Mouse (Mus musculus) kidney, adult 8-10 months (tissue): Measurements from ENCODE around the gene Rab40c.

ENCODE experiments used
- DNase-seq, 2 experiments: peaks; one replicate each; pipeline ENCODE4 v3.0.0; 2022

Rab40c gene

DNA sequence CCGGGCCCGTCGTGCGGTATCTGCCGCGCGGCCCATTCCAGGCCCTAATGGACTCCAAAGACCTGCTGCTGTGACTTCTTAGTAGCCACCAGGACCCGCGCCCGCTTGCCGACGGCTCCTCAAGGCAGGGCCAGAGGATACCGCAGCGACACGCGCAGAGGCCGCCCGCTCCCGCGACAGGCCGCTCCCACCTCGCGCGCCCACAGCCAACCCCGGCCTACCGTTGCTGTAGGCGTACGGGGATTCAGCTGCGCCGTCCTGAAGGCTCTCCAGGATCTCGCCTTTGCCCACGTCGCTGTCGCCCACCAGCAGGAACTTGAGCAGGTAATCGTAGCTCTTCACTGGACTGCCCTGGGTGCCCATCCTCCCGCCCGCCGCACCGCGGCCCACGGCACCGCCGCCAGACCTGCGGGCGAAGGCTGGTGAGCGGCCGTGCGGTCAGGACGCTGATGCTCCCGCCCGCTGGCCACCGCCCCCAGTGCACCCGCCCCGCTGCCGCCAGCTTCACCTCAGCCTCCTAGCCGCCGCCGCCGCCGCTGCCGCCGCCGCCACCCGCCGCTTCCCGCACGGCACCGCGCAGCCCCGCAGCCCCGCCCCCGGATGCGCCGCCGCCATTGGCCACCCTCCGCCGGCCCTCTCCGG lies at the start of gene Rab40c:
TSS of gene Rab40c (minus strand) at position 584 of the 642 bp plus-strand sequence.
- DNase-seq: no peak

DNA sequence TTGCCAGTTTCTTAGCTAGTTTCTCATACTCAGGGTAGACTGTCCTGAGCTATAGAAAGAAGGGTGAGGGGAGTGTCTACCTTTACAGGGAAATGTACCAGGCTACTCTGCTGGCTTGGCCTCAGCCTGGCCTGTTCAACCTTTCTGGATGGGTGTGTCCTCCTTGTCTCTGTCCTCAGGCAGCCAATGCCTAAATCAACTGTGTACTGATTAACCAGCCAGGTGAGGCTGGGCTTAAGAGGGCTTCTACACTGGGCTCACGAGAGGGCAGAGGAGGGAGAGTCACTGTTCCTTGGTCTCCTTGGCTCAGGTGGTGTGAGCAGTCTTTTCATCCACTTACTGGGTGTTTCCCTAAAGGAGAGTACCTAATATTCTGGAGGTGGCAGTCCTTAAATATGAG lies 48.6 kb upstream of the Rab40c start:
- DNase-seq: peak; percentile 66 to 82

DNA sequence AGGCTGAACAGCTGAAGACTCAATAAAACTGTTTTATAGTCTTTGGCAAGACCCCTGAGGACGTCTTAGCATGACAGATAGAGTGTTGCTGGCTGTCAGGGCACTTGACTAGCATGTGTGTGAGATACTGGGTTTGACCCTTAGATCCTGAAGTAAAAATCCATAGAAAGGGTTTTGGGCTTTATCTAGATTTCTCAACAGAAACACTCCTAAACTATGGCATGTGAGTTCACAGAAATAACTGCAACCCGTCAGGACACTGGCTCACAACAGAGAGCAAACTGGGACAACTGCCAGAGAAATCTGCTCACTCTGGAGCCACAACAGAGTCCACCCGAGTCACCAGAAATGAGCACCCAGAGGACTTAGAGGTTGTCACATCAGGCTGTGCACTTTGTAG lies 48.1 kb upstream of the Rab40c start:
- no peak for DNase-seq

DNA sequence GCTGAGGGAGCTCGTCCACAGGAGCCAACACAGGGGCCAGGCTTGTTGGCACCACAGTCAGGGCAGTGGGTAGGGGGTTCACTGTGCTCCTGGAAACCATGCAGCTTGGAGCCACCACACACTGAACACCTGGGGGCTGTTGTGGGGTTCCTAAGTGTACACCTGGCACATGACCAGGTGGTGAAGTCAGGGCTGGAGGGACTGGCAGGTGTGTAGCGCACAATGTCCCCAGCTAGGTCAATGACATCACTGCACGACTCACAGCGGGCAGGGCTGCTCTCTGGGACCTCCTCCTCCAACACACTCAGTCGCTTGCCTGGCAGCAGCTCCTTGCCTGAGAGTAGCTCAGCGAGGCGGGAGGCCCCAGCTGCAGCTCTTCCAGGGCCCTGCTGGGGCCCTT lies 44.7 kb upstream of the Rab40c start:
- DNase-seq: no peak

DNA sequence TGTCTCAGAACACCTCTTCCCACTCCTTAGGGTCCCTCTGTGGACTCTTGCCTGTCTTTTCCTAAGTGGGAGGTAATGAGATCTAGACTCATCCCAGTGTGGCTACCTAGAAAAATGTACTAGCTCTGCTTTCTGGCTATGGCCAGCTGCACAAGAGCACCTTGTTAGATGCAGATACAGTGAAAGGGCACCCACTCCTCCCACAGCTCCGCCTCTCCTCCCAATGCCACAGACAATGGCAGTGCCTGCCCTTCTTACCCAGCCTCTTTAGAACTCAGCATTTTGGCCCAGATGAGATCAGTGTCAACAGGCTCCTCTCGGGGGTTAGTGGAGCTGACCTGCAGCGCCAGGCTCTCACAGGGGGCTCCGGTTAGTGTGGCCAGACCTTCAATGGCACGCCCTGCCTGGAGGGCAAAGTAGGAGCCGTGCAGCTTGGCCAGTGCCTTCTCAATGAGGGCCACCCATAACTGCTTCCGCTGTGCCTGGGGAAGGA lies 42.9 kb upstream of the Rab40c start:
- no peak for DNase-seq

DNA sequence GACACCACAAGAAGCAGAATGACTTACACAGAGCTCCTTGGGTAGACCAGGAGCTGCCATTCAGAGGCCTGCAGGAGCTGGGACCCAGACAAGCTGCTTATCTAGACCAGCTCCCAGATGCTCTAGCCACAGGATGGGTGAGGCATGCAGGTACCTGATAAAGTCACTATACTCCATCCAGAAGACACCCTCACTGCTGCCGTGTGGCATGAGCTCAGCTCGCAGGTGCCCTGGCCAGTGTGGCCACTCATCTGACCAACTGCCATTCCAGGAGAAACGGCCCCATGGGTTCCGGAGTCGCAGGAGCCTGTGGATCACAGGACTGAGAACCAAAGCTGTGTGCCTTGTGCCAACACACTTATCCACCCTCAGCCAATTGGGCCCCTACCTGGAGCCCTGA lies 42.0 kb upstream of the Rab40c start:
- no peak for DNase-seq

DNA sequence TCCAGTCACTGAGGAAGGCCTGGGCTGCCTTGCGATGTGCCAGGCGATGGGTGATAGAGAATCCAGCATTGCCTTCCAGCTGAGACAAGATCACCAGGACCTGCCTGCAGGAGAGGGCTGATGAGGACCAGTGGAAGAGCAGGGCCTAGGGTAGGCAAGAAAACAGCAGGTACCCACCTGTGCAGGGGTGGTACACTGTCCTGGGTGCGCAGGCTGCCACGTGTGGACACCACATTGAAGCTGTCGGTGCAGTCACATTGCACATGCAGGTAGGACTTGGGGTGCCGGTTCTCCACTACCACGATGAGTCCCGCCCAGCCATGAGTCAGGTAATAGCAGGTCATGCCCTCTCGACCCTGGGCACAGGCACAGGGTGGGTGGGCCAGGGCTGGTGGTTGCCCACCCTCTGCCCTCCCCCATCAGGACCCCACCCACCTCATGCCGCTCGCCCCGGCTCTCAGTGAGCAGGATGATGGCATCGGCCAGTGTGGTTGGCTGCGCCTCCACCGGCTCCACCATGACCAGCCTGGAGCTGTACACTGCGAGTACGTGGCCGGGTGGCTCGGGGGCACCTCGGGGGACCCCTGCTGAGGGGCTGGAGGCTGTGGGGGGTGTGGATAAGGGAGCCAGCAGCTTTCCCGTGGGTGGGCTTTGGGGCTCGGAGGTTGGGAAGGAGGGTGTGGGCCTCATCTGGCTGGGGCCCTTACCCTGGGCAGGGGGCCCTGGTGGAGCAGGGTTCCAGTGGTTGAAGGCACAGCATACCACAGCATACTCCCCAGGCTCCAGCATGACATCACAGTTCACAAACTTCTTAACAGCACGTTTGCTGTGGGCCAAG lies 40.3 kb upstream of the Rab40c start:
- no peak for DNase-seq

DNA sequence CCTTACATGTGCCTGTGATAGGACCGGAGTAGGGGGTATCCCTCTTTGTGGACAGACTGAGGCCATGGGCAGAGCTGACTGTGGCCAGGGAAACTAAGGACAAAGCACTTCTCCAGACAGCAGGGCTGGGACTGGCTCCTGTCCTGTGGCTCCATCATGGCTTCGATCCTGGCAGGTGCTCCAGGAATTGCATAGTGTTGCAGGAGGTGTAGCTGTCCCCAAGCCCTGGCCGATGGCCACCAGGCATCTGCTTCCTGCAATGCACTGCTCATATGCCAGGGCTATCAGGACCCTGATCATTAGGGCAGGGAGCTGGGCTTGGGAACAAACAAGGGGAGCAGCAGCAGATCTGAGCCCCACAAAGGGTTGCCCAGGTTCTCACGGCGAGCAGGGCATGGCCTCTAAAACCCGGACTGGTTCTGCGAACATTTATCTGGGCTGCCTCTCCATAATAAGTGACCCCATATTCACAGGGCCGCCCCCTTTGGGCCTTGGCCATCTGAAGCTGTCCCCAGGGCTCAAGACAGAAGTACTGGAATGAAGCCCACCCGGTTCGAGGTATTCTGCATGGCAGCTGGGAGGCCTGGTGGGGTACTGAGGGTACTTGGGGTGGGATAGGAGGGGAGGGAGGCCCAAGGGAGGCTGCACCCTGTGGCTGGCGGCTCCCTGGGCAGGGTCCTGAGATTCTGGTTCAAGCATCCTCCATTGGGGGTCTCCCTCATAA lies 39.4 kb upstream of the Rab40c start:
- no peak for DNase-seq

DNA sequence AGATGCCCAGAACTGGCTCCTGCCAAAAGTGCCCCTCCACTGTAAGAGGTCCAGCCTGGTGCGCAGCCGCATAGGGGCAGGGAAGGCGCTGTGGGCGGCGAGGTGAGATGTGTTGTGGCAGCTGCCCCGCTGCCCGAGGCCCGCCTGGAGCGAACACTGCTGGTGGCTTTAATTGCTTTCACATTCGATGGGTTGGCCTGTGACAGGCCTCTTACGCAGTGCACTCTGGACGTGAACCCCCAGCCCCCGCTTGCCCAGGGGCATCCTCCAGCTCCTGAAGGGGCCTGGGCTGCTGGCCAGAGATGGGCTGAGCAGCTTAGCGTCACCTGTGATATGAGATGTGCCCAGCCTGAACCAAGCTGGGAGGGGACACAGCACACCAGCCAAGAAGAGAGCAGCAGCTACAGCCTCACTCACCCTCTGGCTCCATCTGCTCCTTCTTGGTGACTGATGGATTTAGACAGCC lies 38.1 kb upstream of the Rab40c start:
- DNase-seq: no peak

DNA sequence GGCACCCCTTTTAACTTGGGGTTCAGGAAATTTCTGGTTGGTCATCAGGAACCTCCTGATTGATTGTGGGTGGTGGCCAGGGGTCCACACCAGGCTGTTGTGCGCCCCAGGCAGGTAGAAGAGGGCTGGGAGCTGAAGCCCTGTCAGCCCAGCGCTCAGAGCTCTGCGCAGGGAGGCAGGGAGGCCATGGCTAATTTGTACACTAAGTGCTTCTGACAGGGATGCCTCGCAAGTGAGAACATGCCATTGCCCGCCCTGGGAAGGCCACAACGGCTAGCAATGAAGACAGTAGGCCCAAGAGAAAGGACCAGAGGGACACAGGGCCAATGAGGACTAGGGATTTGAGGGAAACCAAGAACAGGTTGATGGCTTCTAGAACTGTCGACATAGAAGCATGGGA lies 37.1 kb upstream of the Rab40c start:
- no peak for DNase-seq

DNA sequence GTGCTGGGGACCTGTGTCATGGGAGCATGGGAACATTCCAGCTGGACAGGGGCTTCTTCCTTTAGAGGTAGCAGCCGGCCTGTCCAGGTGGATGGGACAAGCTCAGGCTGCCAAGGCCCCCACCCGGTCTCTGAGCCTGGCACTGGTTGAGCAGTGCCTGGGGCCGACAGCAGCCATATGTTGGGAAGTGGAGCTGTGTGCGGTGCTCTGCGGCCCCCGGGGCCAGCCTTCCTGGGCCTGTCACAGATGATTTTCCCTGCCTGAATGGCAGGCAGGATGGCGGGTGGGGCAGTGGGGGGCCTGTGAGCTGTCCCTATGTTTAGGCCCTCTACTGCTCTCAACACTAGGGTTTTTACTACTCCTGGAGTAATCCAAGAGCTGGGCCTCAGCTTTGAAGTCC lies 36.7 kb upstream of the Rab40c start:
- no peak for DNase-seq

DNA sequence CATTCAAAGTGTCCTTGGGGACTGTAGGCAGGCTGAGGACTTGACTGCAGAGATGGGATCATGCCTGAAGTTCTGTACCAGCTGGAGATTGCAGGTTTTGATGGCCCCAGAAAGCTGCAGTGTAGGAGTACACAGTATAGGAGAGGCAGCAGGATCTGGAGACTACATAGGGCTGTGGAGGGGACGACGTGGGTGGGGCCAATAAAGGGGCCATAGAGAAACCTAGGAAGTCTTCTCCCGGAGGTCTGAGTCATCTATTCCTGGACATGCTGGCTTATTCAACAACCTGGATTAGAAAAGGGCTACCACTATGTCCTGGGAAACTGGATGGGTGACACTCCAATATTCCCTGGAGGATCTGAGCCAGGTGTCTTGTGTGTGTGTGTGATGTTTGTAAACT lies 36.2 kb upstream of the Rab40c start:
- DNase-seq: no peak

DNA sequence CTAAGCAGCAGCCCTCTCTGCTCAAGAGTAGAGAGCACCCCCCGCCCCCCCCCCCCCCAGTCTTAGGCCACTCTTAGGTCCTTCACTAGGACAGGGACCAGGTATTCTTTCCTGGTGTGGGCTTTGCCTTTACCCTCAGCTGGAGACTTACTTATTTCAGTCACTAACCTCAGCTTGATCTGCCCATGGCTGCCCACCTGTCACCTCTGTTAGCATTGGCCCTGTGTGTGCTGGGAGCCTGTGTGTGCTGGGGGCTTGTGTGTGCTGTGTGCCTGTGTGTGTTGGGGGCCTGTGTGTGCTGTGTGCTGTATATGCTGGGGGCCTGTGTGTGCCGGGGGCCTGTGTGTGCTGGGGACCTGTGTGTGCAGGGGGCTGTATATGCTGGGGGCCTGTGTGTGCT lies 35.1 kb upstream of the Rab40c start:
- no peak for DNase-seq

DNA sequence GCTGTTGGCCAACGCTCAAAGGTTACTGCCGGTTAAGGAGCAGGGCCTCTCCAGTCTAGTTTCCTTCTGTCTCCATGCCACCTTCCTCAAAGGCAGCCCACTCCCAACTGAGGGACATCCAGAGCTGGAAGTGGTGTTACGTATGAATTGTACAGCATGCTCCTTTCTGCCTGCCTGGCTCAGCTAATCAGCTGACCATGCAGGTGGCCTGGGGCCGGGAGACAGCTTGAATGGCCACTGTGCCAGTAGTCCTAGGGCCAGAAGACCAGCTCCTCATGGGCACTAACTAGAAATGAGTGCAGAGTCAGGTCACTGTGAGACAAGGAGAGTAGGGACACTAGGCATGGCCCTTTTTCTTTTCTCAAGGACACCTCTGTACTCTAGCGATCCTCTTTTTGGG lies 33.6 kb upstream of the Rab40c start:
- no peak for DNase-seq

DNA sequence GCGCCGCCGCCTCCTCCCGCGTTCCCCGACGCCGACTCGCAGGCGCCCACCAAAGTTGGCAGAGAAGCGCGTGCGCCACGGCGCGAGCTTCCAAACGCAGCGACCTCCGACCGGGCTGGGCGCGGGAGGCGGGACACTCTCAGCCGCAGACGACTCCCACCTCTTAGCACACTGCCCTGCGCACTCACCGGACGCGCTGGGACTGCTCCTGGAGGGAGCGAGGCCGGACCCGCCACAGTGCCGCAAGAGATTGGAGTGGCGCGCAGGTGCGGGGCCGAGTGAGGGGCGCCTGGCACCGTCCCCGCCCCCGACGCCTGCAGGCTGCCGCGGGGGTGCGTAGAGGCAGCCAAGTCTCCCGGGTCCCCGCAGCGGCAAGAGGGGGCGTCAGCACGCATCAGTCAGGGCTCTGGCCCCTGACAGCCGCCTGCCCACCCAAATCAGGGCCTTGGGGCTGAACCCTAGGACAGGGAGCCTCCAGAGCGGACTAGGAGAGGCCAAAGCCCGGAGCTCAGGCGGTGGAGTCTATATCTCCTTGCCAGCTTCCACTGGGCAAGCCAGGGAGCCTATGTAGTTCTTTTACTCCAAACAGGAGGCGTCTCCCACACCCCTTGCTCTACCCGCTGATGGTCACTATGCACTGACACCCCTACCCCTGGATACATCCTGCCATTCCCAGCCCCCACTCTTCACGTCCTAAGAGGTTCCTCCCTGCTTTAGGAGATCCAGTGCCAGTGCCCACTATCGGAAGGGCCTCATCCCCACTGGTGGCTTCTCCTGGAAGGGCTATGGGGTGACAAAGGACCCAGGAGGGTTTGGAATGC lies 32.5 kb upstream of the Rab40c start, which contains the start of gene A930017K11Rik:
TSS of gene A930017K11Rik (minus strand) at position 763 of the 821 bp plus-strand sequence.
- no peak for DNase-seq

DNA sequence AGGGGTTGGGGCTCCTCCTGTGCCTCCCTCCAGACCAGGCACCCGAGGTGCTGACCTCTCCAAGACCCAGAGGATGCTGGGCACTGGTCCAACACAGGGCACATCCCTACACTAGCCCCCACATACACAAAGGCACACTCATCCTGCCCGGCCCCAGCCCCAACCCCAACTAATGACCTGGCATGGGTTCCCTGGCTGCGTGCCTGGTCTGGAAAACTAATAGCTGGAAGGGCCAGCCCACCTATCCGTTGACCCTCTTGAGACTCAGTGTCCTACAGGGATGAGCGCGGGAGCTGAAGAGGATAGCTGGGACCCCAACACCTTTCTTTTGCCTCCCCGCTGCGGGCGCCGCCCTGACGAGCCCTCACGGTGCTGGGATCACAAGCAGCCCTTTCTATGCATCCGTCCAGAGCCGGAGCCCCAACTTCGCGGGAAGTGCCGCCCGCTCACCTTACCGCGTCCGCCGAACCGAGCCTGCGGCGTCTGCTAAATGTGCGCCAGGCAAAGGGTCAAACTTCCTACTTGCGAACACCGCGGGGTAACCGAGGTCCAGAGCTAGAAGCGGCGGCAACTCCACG lies 31.8 kb upstream of the Rab40c start:
- DNase-seq: no peak

DNA sequence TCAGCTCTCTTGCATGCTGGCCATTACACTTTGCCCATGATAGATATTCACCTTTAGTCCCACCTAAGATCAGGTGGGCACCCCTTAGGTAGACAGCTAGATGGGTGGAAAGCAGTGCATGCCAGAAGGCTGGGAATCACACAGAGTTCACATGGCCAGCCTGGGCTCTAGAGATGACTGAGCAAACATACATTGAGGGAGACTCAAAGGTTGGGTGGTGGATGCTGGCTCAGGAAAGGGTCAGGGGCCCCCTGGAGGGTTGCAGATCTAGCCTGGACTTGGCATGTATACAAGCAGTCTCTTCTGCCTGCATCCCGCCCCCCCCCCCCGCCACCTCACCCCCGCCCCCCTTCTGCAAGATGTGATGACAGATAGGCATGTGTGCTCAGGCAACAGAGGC lies 31.2 kb upstream of the Rab40c start:
- no peak for DNase-seq

DNA sequence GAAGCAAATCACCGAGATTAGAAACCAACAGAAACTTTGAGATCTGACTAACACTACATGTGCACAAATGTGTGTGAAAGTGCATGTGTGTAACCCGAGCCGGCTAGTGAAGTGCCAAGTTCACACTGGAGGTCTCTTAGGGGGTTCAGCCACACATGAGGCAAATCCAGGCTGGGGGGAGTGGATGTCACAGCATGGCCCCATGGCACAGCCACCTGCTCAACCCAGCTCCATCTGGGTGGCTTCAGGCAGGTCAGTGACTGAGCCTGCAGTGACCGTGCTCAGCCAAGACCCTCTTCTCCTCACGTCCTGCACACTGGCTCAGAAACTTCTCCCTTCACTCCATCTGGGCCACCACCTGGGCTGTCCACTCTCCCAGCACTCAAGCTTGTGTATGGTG lies 30.5 kb upstream of the Rab40c start:
- DNase-seq: no peak

DNA sequence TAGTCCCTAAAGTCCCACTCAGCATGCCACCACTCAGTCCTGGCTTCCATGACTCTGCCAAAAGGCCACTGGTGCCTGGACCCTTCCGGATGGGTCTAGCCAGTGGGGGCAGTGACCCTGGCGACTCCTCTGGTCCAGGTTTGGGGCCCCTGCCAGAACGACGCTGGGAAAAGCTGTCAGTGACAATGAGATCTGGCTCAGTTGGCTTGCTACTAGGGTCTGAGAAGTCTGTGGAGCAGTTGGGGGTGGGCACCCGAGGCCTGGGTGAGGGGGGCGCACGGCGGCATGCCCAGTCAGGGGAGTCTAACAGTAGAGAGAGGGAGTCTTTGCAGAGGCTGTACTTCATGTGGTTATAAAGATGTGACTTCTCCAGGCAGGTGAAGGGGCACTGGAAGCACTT lies 28.5 kb upstream of the Rab40c start:
- DNase-seq: no peak

DNA sequence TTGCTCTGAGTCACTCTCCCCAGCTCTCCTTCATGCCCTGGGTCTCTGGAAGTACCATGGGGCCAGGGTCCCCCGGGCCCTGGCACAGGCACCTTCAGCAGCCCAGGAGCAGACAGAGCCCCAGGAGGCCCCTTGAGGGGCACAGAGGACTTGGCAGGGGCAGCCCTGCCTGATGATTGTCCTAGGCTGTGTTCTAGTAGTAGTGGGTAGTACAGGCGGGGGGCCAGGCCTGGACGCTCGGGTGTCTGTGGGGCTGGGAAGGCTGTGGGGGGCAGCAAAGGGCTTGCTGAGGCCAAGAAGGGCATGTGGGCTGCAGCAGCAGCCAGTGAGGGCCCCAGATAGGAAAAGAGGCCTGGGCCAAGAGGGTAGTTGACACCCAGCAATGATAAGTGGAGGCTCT lies 28.0 kb upstream of the Rab40c start:
- no peak for DNase-seq

DNA sequence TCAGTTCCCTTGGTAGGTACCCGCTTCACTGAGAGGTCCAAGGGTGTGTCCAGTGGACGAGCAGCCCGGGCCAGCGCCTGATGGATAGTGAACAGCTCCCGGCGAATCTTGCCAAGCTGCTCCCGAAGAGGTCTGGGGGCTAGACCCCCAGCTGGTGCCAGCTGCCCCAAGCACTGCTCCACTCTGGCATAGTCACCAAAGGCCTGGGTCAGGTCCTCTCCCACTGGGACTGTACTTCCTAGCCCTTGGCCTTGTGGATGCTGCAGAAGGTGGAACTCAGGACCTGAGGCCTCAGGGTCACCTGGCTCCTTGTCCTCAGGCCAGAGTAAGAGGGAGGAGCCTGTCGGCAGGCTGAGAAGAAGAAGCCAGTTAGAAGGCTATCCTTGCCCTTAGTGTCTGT lies 27.4 kb upstream of the Rab40c start:
- no peak for DNase-seq

DNA sequence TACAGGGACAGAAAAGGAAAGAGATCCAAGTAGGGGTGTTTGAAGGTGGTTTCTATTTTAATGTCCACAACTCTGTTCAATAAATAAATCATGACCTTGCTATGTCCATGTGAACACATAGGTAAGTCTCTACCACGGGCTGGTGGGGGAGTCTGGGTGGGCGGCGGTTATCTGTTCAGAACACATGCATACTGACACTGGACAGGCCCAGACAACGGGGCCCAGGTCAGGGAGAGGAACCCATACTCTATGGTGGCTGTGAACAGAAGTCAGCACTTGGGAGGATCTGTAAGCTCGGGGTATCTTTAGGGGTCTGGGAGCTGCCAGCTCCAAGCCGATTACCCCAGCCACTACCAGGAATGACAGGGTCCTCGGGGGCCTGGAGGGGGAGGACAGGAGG lies 26.8 kb upstream of the Rab40c start:
- no peak for DNase-seq
